Mouse (Mus musculus): ENCODE measurements around the gene Tmcc1. TPM values are rescaled to one million over a fixed set of nuclear protein-coding genes. Genes with fewer than 3 reads are reported as not detected.
A peak's percentile ranks its signal among the peaks of the same experiment; 100 is the strongest.
"Not testable (repeated sequence)": the region's sequence is repeated elsewhere in the genome, so short reads cannot be mapped to it uniquely, and the experiment has no call there.

Tmcc1 gene
- total RNA-seq, 2 experiments from 2014 or later: 70.3 to 80.1 TPM

DNA sequence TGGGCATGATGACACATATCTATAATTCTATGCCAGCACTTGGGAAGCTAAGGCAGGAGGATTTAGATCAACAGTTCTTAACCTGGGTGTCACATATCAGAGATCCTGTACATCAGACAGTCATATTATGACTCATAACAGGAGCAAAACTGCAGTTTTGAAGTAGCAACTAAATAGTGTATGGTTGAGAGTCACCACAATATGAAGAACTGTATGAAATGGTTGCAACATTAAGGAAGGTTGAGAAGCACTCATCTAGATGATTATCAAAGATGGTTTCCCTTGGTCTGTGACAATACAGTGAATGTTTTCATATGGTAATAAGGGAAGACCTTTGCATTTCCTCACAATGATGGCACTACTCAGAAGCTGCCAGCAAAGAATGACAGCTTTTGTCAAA is 103.9 kb downstream of the Tmcc1 start:
- intact Hi-C loops (cut with DNase I): no loop called here
- no peak for DNase-seq (ENCODE audit: low spot score in 2 of 2)

- DNase-seq (ENCODE audit: low spot score in 2 of 2): no peak
- intact Hi-C loops (cut with DNase I): no loop called here
These were observed 107.2 kb downstream of the Tmcc1 start for GRCm38 (mm10) chr6:116086036-116086435.

DNA sequence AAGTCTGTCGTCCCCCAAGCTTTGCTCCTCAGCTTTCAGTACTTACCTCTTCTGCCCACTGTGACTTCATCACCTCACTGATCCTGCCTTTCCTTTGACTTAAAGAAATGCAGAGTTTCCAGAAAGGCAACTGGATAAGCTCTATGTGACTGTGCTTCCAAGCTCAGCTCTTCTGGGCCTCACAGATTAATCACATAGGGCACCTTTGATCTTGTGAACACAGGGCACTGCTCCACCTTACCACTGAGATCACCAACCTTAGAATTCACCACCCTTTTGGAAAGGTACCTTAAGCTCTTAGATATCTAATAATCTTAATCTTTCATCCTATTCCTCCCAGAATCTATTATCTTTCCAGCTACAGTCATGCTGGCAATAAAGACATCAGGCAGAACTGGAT is 111.0 kb downstream of the Tmcc1 start:
- intact Hi-C loops (cut with DNase I): no loop called here
- no peak for DNase-seq (ENCODE audit: low spot score in 2 of 2)

- no peak for DNase-seq (ENCODE audit: low spot score in 2 of 2)
- intact Hi-C loops (cut with DNase I): no loop called here
These were observed 111.9 kb downstream of the Tmcc1 start for GRCm38 (mm10) chr6:116081375-116081774.

GRCm38 (mm10) chr6:116080756-116081155 is 112.5 kb downstream of the Tmcc1 start:
- intact Hi-C loops (cut with DNase I): no loop called here
- DNase-seq (ENCODE audit: low spot score in 2 of 2): no peak

GRCm38 (mm10) chr6:116077608-116078007 is 115.7 kb downstream of the Tmcc1 start:
- intact Hi-C loops (cut with DNase I): no loop called here
- no peak for DNase-seq (ENCODE audit: low spot score in 2 of 2)

DNA sequence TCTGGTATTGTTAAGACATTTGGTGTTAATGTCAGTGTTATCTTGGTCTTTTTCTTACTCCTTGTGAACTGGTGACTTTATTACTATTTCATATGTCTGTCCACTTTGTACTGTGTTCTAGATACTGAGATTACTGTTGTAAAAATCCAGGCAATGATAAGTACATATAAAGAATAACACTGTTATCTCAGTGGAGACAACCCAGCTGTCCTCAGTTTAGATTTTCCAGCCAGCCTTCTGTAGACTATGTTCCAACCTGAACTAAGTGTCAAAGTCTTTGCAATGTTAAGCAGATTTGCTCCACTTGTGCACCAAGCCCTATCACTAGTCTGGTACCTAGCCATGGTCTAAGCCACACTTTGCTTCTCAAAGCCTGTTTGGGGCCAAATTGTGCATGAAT is 118.4 kb downstream of the Tmcc1 start:
- intact Hi-C loops (cut with DNase I): no loop called here
- DNase-seq (ENCODE audit: low spot score in 2 of 2): no peak

DNA sequence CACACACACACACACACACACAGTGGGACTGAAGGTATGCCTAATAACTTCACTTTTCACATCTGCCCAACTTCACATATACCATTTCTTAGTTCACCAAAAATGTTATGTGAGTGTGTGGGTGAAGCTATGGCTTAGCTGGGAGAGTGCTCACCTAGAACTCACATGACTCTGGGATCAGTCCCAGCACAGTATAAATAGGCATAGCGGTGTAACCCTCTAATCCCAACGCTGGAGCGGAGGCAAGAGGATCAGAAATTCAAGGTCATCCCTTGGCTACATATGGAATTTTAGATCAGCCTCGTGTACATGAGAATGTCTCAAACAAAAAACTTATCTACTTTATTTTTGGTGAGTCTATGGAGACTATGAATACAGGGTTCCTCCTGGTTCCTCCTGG is 119.7 kb downstream of the Tmcc1 start:
- DNase-seq (ENCODE audit: low spot score in 2 of 2): no peak
- intact Hi-C loops (cut with DNase I): no loop called here

DNA sequence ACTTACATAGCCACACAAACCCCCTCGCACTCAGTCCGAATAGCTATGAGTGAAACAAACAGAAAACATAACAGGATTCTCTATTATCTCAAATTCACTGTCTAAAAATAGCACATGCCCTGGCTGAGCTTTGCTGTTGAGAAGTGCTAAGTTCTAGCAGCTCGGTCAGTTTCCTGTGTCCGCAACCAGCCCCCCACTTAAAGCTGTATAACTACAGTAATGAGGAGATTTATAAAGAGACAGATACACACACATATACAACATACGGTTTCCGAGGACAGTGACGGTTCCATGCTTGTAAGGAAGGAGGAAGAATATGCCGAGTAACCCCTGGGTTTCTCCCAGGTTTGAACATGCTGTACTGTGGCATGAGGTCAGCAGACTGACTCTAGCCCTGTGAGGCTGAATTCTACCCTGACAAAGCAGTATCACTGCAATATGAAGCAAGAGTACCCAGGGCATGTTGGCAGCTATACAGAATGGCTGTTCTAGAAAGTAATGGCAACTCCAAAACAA is 120.5 kb downstream of the Tmcc1 start:
- intact Hi-C loops (cut with DNase I): no loop called here
- no peak for DNase-seq (ENCODE audit: low spot score in 2 of 2)

DNA sequence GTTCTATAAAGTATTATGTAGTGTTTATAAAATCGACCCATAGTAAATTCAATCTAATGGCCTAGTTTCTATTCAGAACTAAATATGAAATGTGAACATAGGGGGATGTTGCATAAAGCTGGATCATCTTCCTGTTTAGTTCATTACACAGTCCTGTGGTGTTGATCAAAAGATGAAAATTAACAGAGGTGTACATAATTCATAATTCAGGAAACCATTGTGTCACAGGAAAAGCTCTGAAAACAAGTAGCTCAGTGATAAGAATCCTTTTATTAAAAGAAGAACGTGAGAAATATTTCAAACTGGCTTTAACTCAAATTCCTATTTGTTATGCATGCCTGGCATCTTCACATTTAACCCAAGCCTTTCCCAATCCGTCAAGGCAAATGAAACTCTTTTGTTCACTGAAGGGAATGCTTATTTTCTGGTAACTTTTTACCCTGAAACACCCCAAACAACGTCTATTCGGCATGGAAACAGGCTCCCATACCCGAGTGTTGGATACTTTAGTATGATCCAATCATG is 121.0 kb downstream of the Tmcc1 start:
- intact Hi-C loops (cut with DNase I): no loop called here
- DNase-seq (ENCODE audit: low spot score in 2 of 2): no peak

- DNase-seq (ENCODE audit: low spot score in 2 of 2): no peak
- intact Hi-C loops (cut with DNase I): no loop called here
These were observed 121.5 kb downstream of the Tmcc1 start for GRCm38 (mm10) chr6:116071781-116072180.

- DNase-seq (ENCODE audit: low spot score in 2 of 2): no peak
- intact Hi-C loops (cut with DNase I): no loop called here
These were observed 122.7 kb downstream of the Tmcc1 start for GRCm38 (mm10) chr6:116070558-116070957.

- intact Hi-C loops (cut with DNase I): no loop called here
- DNase-seq (ENCODE audit: low spot score in 2 of 2): no peak
These were observed 129.8 kb downstream of the Tmcc1 start for GRCm38 (mm10) chr6:116063516-116063915.

DNA sequence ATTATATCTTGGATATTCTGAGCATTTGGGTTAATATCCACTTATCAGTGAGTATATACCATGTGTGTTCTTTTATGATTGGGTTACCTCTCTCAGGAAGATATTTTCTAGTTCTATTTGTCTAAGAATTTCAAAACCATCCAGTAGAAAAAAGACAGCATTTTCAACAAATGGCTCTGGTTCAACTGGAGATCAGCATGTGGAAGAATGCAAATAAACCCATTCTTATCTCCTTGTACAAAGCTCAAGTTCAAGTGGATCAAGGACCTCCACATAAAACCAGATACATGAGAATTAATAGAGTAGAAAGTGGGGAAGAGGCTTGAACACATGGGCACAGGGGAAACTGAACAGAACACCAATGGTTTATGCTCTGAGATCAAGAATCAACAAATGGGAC is 133.7 kb downstream of the Tmcc1 start:
- intact Hi-C loops (cut with DNase I); DNase-seq (ENCODE audit: low spot score in 2 of 2): not testable (repeated sequence)

GRCm38 (mm10) chr6:116058541-116059300 is 134.6 kb downstream of the Tmcc1 start:
- intact Hi-C loops (cut with DNase I): no loop called here
- DNase-seq (ENCODE audit: low spot score in 2 of 2): no peak

DNA sequence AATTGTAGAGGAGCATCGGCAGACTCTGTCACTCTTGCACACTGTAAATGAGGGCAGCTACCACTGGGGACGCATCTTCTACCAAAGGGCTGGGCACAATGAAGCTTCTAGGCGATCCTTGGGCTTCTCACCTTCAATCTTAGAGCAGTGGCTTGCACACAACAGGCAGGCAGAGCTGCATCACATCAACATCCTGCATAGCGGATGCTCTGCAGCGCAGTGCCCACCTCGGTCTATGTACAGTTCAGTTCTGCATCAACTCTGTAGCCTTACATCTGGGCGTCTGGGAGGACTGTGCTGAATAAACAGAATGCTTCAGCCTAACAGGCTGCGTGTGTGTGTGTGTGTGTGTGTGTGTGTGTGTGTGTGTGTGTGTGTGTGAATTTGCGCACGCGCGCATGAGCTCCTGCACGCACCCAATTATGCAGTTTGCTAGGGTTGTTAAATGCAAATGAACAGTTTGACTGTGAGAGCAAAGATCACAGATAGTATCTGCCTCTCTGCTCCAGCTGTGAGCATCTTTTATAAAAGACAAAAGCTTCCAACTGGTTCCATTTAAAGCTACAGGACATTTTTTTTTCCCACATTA is 136.5 kb downstream of the Tmcc1 start:
- intact Hi-C loops (cut with DNase I): no loop called here
- peak; percentile 70 to 75 for DNase-seq (ENCODE audit: low spot score in 2 of 2)

DNA sequence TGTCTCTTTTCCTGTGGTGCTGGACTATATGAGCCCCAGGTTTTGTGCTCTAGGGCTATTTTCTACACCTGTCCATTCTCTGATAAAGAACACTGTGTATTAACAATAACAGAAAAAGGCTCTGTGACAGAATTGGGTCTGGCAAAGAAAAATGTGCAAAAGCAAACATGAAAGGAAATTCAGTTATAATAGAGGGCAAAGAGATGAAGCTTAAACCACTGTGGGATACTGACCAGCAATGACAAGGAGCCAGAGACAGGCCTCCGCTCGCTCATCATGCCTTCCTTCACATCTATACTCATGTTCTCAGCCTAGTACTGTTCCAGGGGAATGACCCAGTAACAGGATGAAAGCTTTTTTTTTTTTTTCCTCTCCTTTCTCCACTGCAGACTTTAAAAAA is 137.5 kb downstream of the Tmcc1 start:
- intact Hi-C loops (cut with DNase I): no loop called here
- DNase-seq (ENCODE audit: low spot score in 2 of 2): no peak

- DNase-seq (ENCODE audit: low spot score in 2 of 2): peak; percentile 73 to 86
These were observed 138.2 kb downstream of the Tmcc1 start for GRCm38 (mm10) chr6:116055001-116055471.

DNA sequence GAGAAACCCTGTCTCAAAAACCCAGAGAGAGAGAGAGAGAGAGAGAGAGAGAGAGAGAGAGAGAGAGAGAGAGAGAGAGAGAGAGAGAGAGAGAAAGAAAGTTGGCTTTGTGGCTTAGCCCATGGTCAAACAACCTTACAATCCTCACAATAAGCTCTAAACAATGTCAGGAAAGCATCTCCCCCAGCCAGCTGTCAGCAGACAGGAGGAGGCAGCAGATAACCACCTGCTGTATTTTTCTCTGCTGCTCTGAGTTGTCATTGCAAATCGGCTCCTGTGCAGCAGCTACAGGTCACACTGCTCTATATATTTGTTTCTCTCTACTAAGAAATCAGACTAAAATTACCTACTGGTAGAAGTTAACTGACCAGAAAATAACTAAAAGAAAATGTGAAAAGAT is 145.4 kb downstream of the Tmcc1 start:
- no peak for DNase-seq (ENCODE audit: low spot score in 2 of 2)
- intact Hi-C loops (cut with DNase I): no loop called here

More at GRCm38 (mm10) chr6:116055001-116055471, 138.2 kb downstream of the Tmcc1 start:
- intact Hi-C loops (cut with DNase I): no loop called here

DNA sequence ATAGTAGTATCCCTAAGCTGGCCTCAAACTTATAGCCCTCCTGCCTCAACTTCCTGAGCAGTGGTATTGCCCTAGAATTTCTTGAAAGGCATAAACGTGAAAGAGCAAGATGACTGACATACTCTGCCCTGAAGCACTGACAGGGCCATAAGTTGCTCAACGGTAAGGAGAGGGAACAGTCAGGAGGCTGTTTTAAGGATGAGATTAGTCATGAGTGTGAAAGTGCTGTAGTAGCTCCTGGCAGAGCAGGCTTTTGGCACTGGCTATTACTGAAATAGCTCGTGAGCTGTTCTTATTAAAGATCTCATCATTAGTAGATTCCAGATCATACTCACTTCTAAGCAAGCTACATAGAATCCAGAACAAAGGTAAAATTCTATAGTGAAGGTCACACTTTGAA is 145.9 kb downstream of the Tmcc1 start:
- DNase-seq (ENCODE audit: low spot score in 2 of 2): peak in 1 of 2 experiments; percentile 44
- intact Hi-C loops (cut with DNase I): no loop called here

DNA sequence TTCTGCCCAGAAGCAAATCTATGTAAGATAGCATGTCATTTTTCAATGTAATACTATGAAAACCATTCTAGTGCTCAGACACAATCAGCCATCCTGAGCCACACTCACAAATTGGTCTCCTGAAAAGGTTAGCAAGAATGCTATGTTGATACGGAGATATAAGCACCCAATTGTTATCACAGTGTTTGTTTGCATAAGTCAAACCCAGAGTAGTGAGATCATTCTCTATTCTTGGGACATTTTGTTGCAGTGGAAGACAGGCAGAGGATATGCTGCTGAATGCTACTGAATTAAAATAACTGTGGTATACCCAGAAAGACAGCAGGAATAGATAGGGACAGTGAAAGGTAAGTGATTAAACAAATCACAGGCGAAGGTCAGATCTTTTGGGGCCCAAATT is 149.2 kb downstream of the Tmcc1 start:
- intact Hi-C loops (cut with DNase I): no loop called here
- no peak for DNase-seq (ENCODE audit: low spot score in 2 of 2)

All from left cerebral cortex, postnatal 25 days (tissue).